Mouse (Mus musculus) right cerebral cortex, postnatal 14 days (tissue): ENCODE data around the gene Fbxo27.
A peak's percentile ranks its signal among the peaks of the same experiment; 100 is the strongest.
"Not testable (repeated sequence)": the region's sequence is repeated elsewhere in the genome, so short reads cannot be mapped to it uniquely, and the experiment has no call there.

Experiments used
- DNase-seq: peaks from one replicate; pipeline ENCODE4 v3.0.0; 2022

Fbxo27 gene

GRCm38 (mm10) chr7:28692545-28693320 is at the start of gene Fbxo27:
TSS of gene Fbxo27 (plus strand) at chr7:28692849.
- DNase-seq, result peak; percentile 51

GRCm38 (mm10) chr7:28645366-28645765 is 47.3 kb upstream of the Fbxo27 start:
- DNase-seq, result no peak

GRCm38 (mm10) chr7:28645947-28646475 is 46.6 kb upstream of the Fbxo27 start:
- no peak for DNase-seq

GRCm38 (mm10) chr7:28647016-28647415 is 45.6 kb upstream of the Fbxo27 start:
- no peak for DNase-seq

GRCm38 (mm10) chr7:28651157-28651556 is 41.5 kb upstream of the Fbxo27 start:
- DNase-seq, result no peak

- DNase-seq, result no peak
Measured at GRCm38 (mm10) chr7:28656430-28656829, 36.2 kb upstream of the Fbxo27 start.

- peak; percentile 11 for DNase-seq
Measured at GRCm38 (mm10) chr7:28665620-28666579, 26.7 kb upstream of the Fbxo27 start.

- no peak for DNase-seq
Measured at GRCm38 (mm10) chr7:28671172-28671571, 21.5 kb upstream of the Fbxo27 start.

- DNase-seq, result no peak
Measured at GRCm38 (mm10) chr7:28672276-28672675, 20.4 kb upstream of the Fbxo27 start.

- DNase-seq, result not testable (repeated sequence)
Measured at GRCm38 (mm10) chr7:28672786-28673185, 19.9 kb upstream of the Fbxo27 start.

GRCm38 (mm10) chr7:28674994-28675393 is 17.7 kb upstream of the Fbxo27 start:
- DNase-seq, result no peak

GRCm38 (mm10) chr7:28675746-28676145 is 16.9 kb upstream of the Fbxo27 start:
- DNase-seq, result no peak

GRCm38 (mm10) chr7:28676811-28677541 is 15.7 kb upstream of the Fbxo27 start:
- no peak for DNase-seq

GRCm38 (mm10) chr7:28677624-28678023 is 15.0 kb upstream of the Fbxo27 start:
- DNase-seq, result no peak

- no peak for DNase-seq
Measured at GRCm38 (mm10) chr7:28691075-28691474, 1.6 kb upstream of the Fbxo27 start.

- DNase-seq, result peak; percentile 66
Measured at GRCm38 (mm10) chr7:28693321-28693966, 795 bp downstream of the Fbxo27 start.

GRCm38 (mm10) chr7:28694423-28694822 is 1.8 kb downstream of the Fbxo27 start:
- no peak for DNase-seq

- DNase-seq, result no peak
Measured at GRCm38 (mm10) chr7:28694966-28695511, 2.4 kb downstream of the Fbxo27 start.

GRCm38 (mm10) chr7:28697277-28697676 is 4.6 kb downstream of the Fbxo27 start:
- DNase-seq, result no peak

- DNase-seq, result no peak
Measured at GRCm38 (mm10) chr7:28700269-28700668, 7.6 kb downstream of the Fbxo27 start.

- not testable (repeated sequence) for DNase-seq
Measured at GRCm38 (mm10) chr7:28701306-28701705, 8.7 kb downstream of the Fbxo27 start.

GRCm38 (mm10) chr7:28702601-28703143 is 10.0 kb downstream of the Fbxo27 start:
- DNase-seq, result no peak
